Mouse (Mus musculus) liver, embryonic 16.5 days (tissue): ENCODE measurements around the gene Rhox1. TPM values are rescaled to one million over a fixed set of nuclear protein-coding genes. Genes with fewer than 3 reads are reported as not detected.
"Not testable (repeated sequence)": the region's sequence is repeated elsewhere in the genome, so short reads cannot be mapped to it uniquely, and the experiment has no call there.

Experiments used
- ATAC-seq: fragments of 200-750 bp; cut with Nextera tagmentation; 2 replicates; pipeline ENCODE4 v1.8.0; 2017; ENCODE audit warnings: low read depth, mild to moderate bottlenecking, moderate number of reproducible peaks, moderate library complexity
- H3K27ac ChIP-seq: fragments of 300-500 bp; sonication (generic); 2 replicates; pipeline ENCODE4 v1.5.1; 2014; ENCODE audit warnings: mild to moderate bottlenecking, low read length
- H3K27me3 ChIP-seq: fragments of 300-500 bp; sonication (generic); 2 replicates; pipeline ENCODE4 v1.6.1; 2014; ENCODE audit warnings: low read depth, low read length, mixed read lengths; ENCODE audit not compliant: control insufficient read depth, insufficient read depth
- H3K36me3 ChIP-seq: fragments of 300-500 bp; sonication (generic); 2 replicates; pipeline ENCODE4 v1.6.1; 2014; ENCODE audit warnings: mild to moderate bottlenecking; ENCODE audit not compliant: control insufficient read depth, insufficient read depth
- H3K4me1 ChIP-seq: fragments of 300-500 bp; sonication (generic); 2 replicates; pipeline ENCODE4 v1.6.1; 2014; ENCODE audit warnings: low read depth, low read length, mixed read lengths; ENCODE audit not compliant: control insufficient read depth
- H3K4me2 ChIP-seq: fragments of 300-500 bp; sonication (generic); 2 replicates; pipeline ENCODE4 v1.6.1; 2014; ENCODE audit warnings: low read depth, low read length, mixed read lengths
- H3K4me3 ChIP-seq: fragments of 300-500 bp; sonication (generic); 2 replicates; pipeline ENCODE4 v1.5.1; 2014; ENCODE audit warnings: low read depth, mild to moderate bottlenecking, low read length
- H3K9ac ChIP-seq: fragments of 300-500 bp; sonication (generic); 2 replicates; pipeline ENCODE4 v1.6.1; 2014; ENCODE audit warnings: low read depth, low read length
- H3K9me3 ChIP-seq: fragments of 300-500 bp; sonication (generic); replicated peaks from 2 replicates; pipeline ENCODE4 v1.6.1; 2016; ENCODE audit warnings: low read length; ENCODE audit not compliant: control insufficient read depth
- WGBS: fragments of 180-500 bp; shearing (Covaris S2); extraction: QIAGEN DNeasy Blood & Tissue Kit; methylation state at CpG from one replicate; pipeline ENCODE4 v1.1.7; 2014; ENCODE audit not compliant: insufficient replicate concordance; 5-methylcytosine and 5-hydroxymethylcytosine counted together
- polyA plus RNA-seq: library from polyadenylated mRNA; unstranded; fragments of >200 nt; fragmentation: Nextera tagmentation; extraction: Ambion mirVana; gene quantifications from 2 replicates; pipeline ENCODE4 v1.2.1, GENCODE M21; 2015

The Rhox1 gene
- polyA plus RNA-seq, result not detected in 2 replicates

GRCm38 (mm10) chrX:37222158-37222557 lies at the start of gene Rhox1:
TSS of gene Rhox1 (minus strand) at chrX:37222258.
- not testable (repeated sequence) for H3K4me2 ChIP-seq, H3K4me1 ChIP-seq, H3K27me3 ChIP-seq, H3K4me3 ChIP-seq, H3K9me3 ChIP-seq, H3K9ac ChIP-seq, H3K27ac ChIP-seq, H3K36me3 ChIP-seq, ATAC-seq
- 34% methylated on average over 1 of the region's 1 CpGs for WGBS

DNA sequence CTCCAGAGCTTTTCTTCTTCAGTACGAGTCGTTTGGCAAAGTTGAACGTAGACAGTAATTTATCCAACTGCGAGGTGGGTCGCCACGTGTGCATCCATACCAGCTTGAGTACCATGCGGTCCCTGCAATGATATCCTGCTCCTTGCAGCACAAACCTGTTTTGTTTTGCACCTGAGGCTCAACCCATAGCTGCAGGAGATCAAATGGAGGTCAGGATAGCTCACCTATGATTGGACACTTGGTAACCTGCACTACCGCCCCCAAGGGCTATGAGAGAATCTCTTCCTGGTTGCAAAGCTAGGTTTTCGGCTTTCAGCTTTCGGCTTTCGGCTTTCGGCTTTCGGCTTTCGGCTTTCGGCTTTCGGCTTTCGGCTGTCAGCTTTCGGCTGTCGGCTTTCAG lies 43.0 kb upstream of the Rhox1 start, which contains the start of gene Rhox4a:
TSS of gene Rhox4a (plus strand) at position 301 of the 400 bp plus-strand sequence.
- H3K27me3 ChIP-seq, H3K9ac ChIP-seq, H3K9me3 ChIP-seq, ATAC-seq, H3K4me1 ChIP-seq, H3K4me3 ChIP-seq, H3K4me2 ChIP-seq, H3K27ac ChIP-seq, H3K36me3 ChIP-seq: not testable (repeated sequence)
- WGBS, result 77% methylated on average over 11 of the region's 19 CpGs

GRCm38 (mm10) chrX:37249619-37250018 lies 27.6 kb upstream of the Rhox1 start, which contains the start of gene Rhox3a:
TSS of gene Rhox3a (plus strand) at chrX:37249919.
- not testable (repeated sequence) for H3K27ac ChIP-seq, H3K9me3 ChIP-seq, H3K4me2 ChIP-seq, H3K4me1 ChIP-seq, H3K9ac ChIP-seq, H3K27me3 ChIP-seq, H3K36me3 ChIP-seq, ATAC-seq, H3K4me3 ChIP-seq
- 100% methylated on average over 1 of the region's 3 CpGs for WGBS

GRCm38 (mm10) chrX:37244676-37245075 lies 22.6 kb upstream of the Rhox1 start, which contains the start of gene Rhox2a:
TSS of gene Rhox2a (plus strand) at chrX:37244976.
- H3K4me3 ChIP-seq, H3K4me2 ChIP-seq, H3K4me1 ChIP-seq, H3K9ac ChIP-seq, H3K27me3 ChIP-seq, H3K9me3 ChIP-seq, ATAC-seq, H3K36me3 ChIP-seq, H3K27ac ChIP-seq: not testable (repeated sequence)
- WGBS, result no CpG with 5 or more reads among the region's 9 CpGs

GRCm38 (mm10) chrX:37210941-37211340 lies 11.1 kb downstream of the Rhox1 start, which contains the start of gene Gm9:
TSS of gene Gm9 (minus strand) at chrX:37211041.
- no peak for ATAC-seq
- Histone ChIP-seq H3K36me3 (no peaks in the 10 kb centered on the region), H3K4me3 (no peak within 1 kb of the TSS), H3K4me2 (no peak within 1 kb of the TSS), H3K9ac (no peak within 1 kb of the TSS), H3K9me3 (no peaks in the 10 kb centered on the region), H3K27ac (no peak within 1 kb of the TSS), H3K27me3 (no peaks in the 10 kb centered on the region), H3K4me1 (no peaks in the 10 kb centered on the region)
- WGBS, result 72% methylated on average over 10 of the region's 10 CpGs

DNA sequence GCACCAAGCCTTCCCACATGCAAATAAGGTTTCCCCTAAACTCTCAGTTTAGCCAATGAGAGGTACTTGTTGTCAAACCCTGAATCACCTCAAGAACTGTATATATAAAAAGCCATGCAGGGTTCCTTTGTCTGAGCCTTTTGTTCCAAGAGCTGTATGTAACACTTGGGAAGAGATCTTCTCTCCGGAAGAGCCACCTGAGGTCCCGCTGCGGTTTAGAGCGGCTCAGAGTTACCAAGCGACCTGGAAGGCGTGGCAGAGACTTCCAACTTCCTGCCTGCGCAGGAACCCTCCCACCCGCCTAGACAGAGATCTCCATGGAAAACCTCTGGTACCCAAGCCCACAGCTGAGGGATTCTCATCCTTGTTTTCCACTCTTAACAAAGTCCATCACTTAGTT lies 23.4 kb downstream of the Rhox1 start:
- Histone ChIP-seq H3K4me2 (no peak overlapping the region), H3K9ac (no peak overlapping the region), H3K27me3 (no peaks in the 10 kb centered on the region), H3K4me3 (no peak overlapping the region), H3K4me1 (no peaks in the 10 kb centered on the region), H3K9me3 (no peaks in the 10 kb centered on the region), H3K27ac (no peak overlapping the region), H3K36me3 (no peaks in the 10 kb centered on the region)
- no peak for ATAC-seq
- WGBS, result 43% methylated on average over 8 of the region's 8 CpGs

GRCm38 (mm10) chrX:37191744-37192379 lies 30.2 kb downstream of the Rhox1 start:
- no peaks in the 10 kb centered on the region for H3K27me3 ChIP-seq
- H3K36me3 ChIP-seq, result no peaks in the 10 kb centered on the region
- H3K9ac ChIP-seq, result peak overlapping the region; percentile 64
- peak overlapping the region; percentile 76 for H3K4me2 ChIP-seq
- H3K4me1 ChIP-seq, result no peaks in the 10 kb centered on the region; the same call in 1 of the 2 replicates
- peak overlapping the region; percentile 72 for H3K4me3 ChIP-seq
- no peak for ATAC-seq
- 18% methylated on average over 28 of the region's 28 CpGs for WGBS
- no peaks in the 10 kb centered on the region for H3K9me3 ChIP-seq
- H3K27ac ChIP-seq, result no peak overlapping the region

- Histone ChIP-seq H3K36me3 (no peaks in the 10 kb centered on the region), H3K9me3 (no peaks in the 10 kb centered on the region), H3K4me3 (peak within 1 kb of the TSS; percentile 72), H3K4me2 (peak within 1 kb of the TSS; percentile 76), H3K4me1 (no peaks in the 10 kb centered on the region; the same call in 1 of the 2 replicates), H3K27me3 (no peaks in the 10 kb centered on the region), H3K9ac (peak within 1 kb of the TSS; percentile 64), H3K27ac (no peak within 1 kb of the TSS)
- WGBS, result 15% methylated on average over 63 of the region's 63 CpGs
- ATAC-seq, result peak; percentile 90
Measured at GRCm38 (mm10) chrX:37191105-37191743, 30.8 kb downstream of the Rhox1 start, which contains the start of the genes Ndufa1 and Rnf113a1. TSS of gene Ndufa1 (minus strand) at chrX:37191163. TSS of gene Rnf113a1 (plus strand) at chrX:37191245.

GRCm38 (mm10) chrX:37190755-37191104 lies 31.3 kb downstream of the Rhox1 start:
- WGBS, result 16% methylated on average over 20 of the region's 20 CpGs
- Histone ChIP-seq H3K9me3 (no peaks in the 10 kb centered on the region), H3K4me1 (no peaks in the 10 kb centered on the region; the same call in 1 of the 2 replicates), H3K27me3 (no peaks in the 10 kb centered on the region), H3K27ac (no peak overlapping the region), H3K9ac (peak overlapping the region; percentile 53), H3K36me3 (no peaks in the 10 kb centered on the region), H3K4me2 (peak overlapping the region; percentile 76), H3K4me3 (peak overlapping the region; percentile 72)
- ATAC-seq, result no peak
